8 mouse cellular contexts compared by ENCODE assay signal in the genomic region with DNA sequence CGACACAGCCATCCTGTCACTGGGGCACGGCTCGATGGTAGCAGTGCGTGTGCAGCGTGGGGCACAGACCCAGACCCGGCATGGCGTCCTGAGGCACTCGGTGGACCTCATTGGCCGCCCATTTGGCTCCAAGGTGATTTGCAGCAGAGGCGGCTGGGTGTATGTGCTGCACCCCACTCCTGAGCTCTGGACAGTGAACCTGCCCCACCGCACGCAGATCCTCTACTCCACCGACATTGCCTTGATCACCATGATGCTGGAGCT. TPM values are rescaled to one million over a fixed set of nuclear protein-coding genes. Genes with fewer than 3 reads are reported as not detected.
A peak's percentile ranks its signal among the peaks of the same experiment; 100 is the strongest.
DNase-seq lines count a peak whose midpoint lies in the region; ATAC-seq and TF ChIP-seq lines count a peak whose summit lies in the region.

No protein-coding gene starts in this region.

- peaks cover 30% of the 10 kb centered on the region for H3K36me3 ChIP-seq in heart, embryonic 10.5 days
- peaks cover 48% of the 10 kb centered on the region for H3K36me3 ChIP-seq in E14TG2a.4 (ENCODE audit: insufficient read depth, low read length)
- peaks cover 14% of the 10 kb centered on the region for H3K36me3 ChIP-seq in forebrain, postnatal 0 days (ENCODE audit: insufficient read depth)
- peaks cover 3% of the 10 kb centered on the region; the same call in 1 of the 2 replicates for H3K36me3 ChIP-seq in liver, postnatal 0 days (replicated peaks; ENCODE audit: insufficient read depth, low read length)

- no peak for DNase-seq in heart, embryonic 10.5 days (ENCODE audit: low spot score)
- no peak for DNase-seq in heart, postnatal 25 days (ENCODE audit: low spot score)
- DNase-seq in forebrain, postnatal 0 days: no peak
- DNase-seq in liver, postnatal 0 days: no peak
- DNase-seq in right cerebral cortex, postnatal 36 days (ENCODE audit: low spot score in 2 of 2): no peak
- no peak for DNase-seq in T-cell, adult 2 months (ENCODE audit: low spot score)
- DNase-seq in retina, embryonic 14.5 days (ENCODE audit: low spot score): no peak

- peak overlapping the region; percentile 96 for H3K27ac ChIP-seq in heart, embryonic 10.5 days
- no peak overlapping the region for H3K27ac ChIP-seq in forebrain, postnatal 0 days (ENCODE audit: low read depth, low read length)
- peak overlapping the region; percentile 3; the same call in 1 of the 2 replicates for H3K27ac ChIP-seq in liver, postnatal 0 days (ENCODE audit: low read depth)

- TF ChIP-seq EP300 in liver, postnatal 0 days (IDR thresholded peaks at IDR 0.05; ENCODE audit: low read depth): no peak

- peak overlapping the region; percentile 68 for H3K9ac ChIP-seq in forebrain, postnatal 0 days
- H3K9ac ChIP-seq in liver, postnatal 0 days (replicated peaks): peak overlapping the region; percentile 65

- WGBS in heart, embryonic 10.5 days: 6% methylated on average over 13 of the region's 13 CpGs
- 7% methylated on average over 13 of the region's 13 CpGs for WGBS in forebrain, postnatal 0 days
- 1% methylated on average over 13 of the region's 13 CpGs for WGBS in liver, postnatal 0 days (ENCODE audit: insufficient replicate concordance)

- TF ChIP-seq CTCF in E14TG2a.4 (conservative IDR thresholded peaks at IDR 0.05; ENCODE audit: low read length): no peak
- TF ChIP-seq CTCF in forebrain, postnatal 0 days (IDR thresholded peaks at IDR 0.05; ENCODE audit: low read depth): no peak
- TF ChIP-seq CTCF in liver, postnatal 0 days (IDR thresholded peaks at IDR 0.05; ENCODE audit: low read depth): no peak

- 0 out of 2 replicates have a peak, but pooled peaks cover 5% of the 10 kb centered on the region for H3K27me3 ChIP-seq in heart, embryonic 10.5 days (ENCODE audit: insufficient read depth, poor library complexity, severe bottlenecking)
- peaks cover 7% of the 10 kb centered on the region for H3K27me3 ChIP-seq in E14TG2a.4 (ENCODE audit: insufficient read depth, low read length)
- no peaks in the 10 kb centered on the region for H3K27me3 ChIP-seq in forebrain, postnatal 0 days (ENCODE audit: insufficient read depth, low read length)
- peaks cover 6% of the 10 kb centered on the region; the same call in 1 of the 2 replicates for H3K27me3 ChIP-seq in liver, postnatal 0 days (ENCODE audit: insufficient read depth, low read length)

- no peaks in the 10 kb centered on the region for H3K9me3 ChIP-seq in heart, embryonic 10.5 days
- H3K9me3 ChIP-seq in E14TG2a.4 (ENCODE audit: low read length): no peaks in the 10 kb centered on the region
- H3K9me3 ChIP-seq in forebrain, postnatal 0 days (ENCODE audit: low read length): no peaks in the 10 kb centered on the region
- no peaks in the 10 kb centered on the region for H3K9me3 ChIP-seq in liver, postnatal 0 days (ENCODE audit: low read length)

- peak overlapping the region; percentile 77 for H3K4me2 ChIP-seq in forebrain, postnatal 0 days (ENCODE audit: low read depth)
- peak overlapping the region; percentile 97 for H3K4me2 ChIP-seq in liver, postnatal 0 days (ENCODE audit: low read depth, low read length)

- peaks cover 81% of the 10 kb centered on the region for H3K4me1 ChIP-seq in heart, embryonic 10.5 days
- H3K4me1 ChIP-seq in E14TG2a.4 (replicated peaks; ENCODE audit: low read depth, low read length): peaks cover 94% of the 10 kb centered on the region
- H3K4me1 ChIP-seq in forebrain, postnatal 0 days (ENCODE audit: insufficient read depth): peaks cover 11% of the 10 kb centered on the region
- H3K4me1 ChIP-seq in liver, postnatal 0 days (ENCODE audit: insufficient read depth): peaks cover 19% of the 10 kb centered on the region

- H3K4me3 ChIP-seq in heart, embryonic 10.5 days: peak overlapping the region; percentile 90
- peak overlapping the region; percentile 97 for H3K4me3 ChIP-seq in E14TG2a.4 (replicated peaks; ENCODE audit: low read length)
- peak overlapping the region; percentile 63 for H3K4me3 ChIP-seq in forebrain, postnatal 0 days (ENCODE audit: low read depth, low read length)
- H3K4me3 ChIP-seq in liver, postnatal 0 days (ENCODE audit: low read depth, low read length): peak overlapping the region; percentile 83

- intact Hi-C loops in heart, postnatal 25 days (cut with DNase I): no loop called here

- ATAC-seq in forebrain, postnatal 0 days: no peak
- ATAC-seq in liver, postnatal 0 days: 0 out of 2 replicates have a peak, but pooled peaks have one; percentile 1

RNA-seq across cellular contexts. Expression of a gene that starts 0.7 kb away (rescaled TPM):
- 12.7 and 18.9 TPM in 2 replicates for polyA plus RNA-seq in heart, embryonic 10.5 days (2016; fragmentation: Nextera tagmentation; extraction: Ambion mirVana)
- total RNA-seq in heart, postnatal 25 days (2021): 1 to 10 TPM; 4.4 to 5.7 TPM
- 15.9 and 19.6 TPM in 2 replicates for total RNA-seq in forebrain, postnatal 0 days (2014; rRNA removed)
- polyA plus RNA-seq in forebrain, postnatal 0 days (2015; fragmentation: Nextera tagmentation; extraction: Ambion mirVana): 8.8 and 10.9 TPM in 2 replicates
- polyA plus RNA-seq in liver, postnatal 0 days (2015; fragmentation: Nextera tagmentation; extraction: Ambion mirVana): 4.3 and 5.7 TPM in 2 replicates

RNA-seq across cellular contexts. Expression of a gene that starts 6.5 kb away (rescaled TPM):
- 408 and 575 TPM in 2 replicates for polyA plus RNA-seq in heart, embryonic 10.5 days (2016; fragmentation: Nextera tagmentation; extraction: Ambion mirVana)
- 10 to 100 TPM; 91.2 to 98.8 TPM for total RNA-seq in heart, postnatal 25 days (2021)
- 1,430 and 1,456 TPM in 2 replicates for total RNA-seq in forebrain, postnatal 0 days (2014; rRNA removed)
- polyA plus RNA-seq in forebrain, postnatal 0 days (2015; fragmentation: Nextera tagmentation; extraction: Ambion mirVana): 1,561 and 1,650 TPM in 2 replicates
- 28.1 and 32.7 TPM in 2 replicates for polyA plus RNA-seq in liver, postnatal 0 days (2015; fragmentation: Nextera tagmentation; extraction: Ambion mirVana)

RNA-seq across cellular contexts. Expression of a gene that starts 34.5 kb away (rescaled TPM):
- polyA plus RNA-seq in heart, embryonic 10.5 days (2016; fragmentation: Nextera tagmentation; extraction: Ambion mirVana): 43.7 and 47.7 TPM in 2 replicates
- 10 to 100 TPM; 19.4 to 21.2 TPM for total RNA-seq in heart, postnatal 25 days (2021)
- total RNA-seq in forebrain, postnatal 0 days (2014; rRNA removed): 50.6 and 54.2 TPM in 2 replicates
- 60.7 and 71.2 TPM in 2 replicates for polyA plus RNA-seq in forebrain, postnatal 0 days (2015; fragmentation: Nextera tagmentation; extraction: Ambion mirVana)
- 16.7 TPM in 2 replicates for polyA plus RNA-seq in liver, postnatal 0 days (2015; fragmentation: Nextera tagmentation; extraction: Ambion mirVana)

RNA-seq across cellular contexts. Expression of a gene that starts 34.5 kb away (rescaled TPM):
- 53.3 and 55.2 TPM in 2 replicates for polyA plus RNA-seq in heart, embryonic 10.5 days (2016; fragmentation: Nextera tagmentation; extraction: Ambion mirVana)
- 10 to 100 TPM; 32.1 to 36.4 TPM for total RNA-seq in heart, postnatal 25 days (2021)
- total RNA-seq in forebrain, postnatal 0 days (2014; rRNA removed): 27.8 and 30.1 TPM in 2 replicates
- 52.7 and 59.8 TPM in 2 replicates for polyA plus RNA-seq in forebrain, postnatal 0 days (2015; fragmentation: Nextera tagmentation; extraction: Ambion mirVana)
- 21.5 and 22.1 TPM in 2 replicates for polyA plus RNA-seq in liver, postnatal 0 days (2015; fragmentation: Nextera tagmentation; extraction: Ambion mirVana)

Comparison
In these comparisons a context has a peak if more than half of its experiments do, and no peak if none do; other contexts are left out.
1. RNA of a gene that starts 6.5 kb away (polyA plus RNA-seq): 1,561 to 1,650 TPM in forebrain, postnatal 0 days and 408 to 575 TPM in heart, embryonic 10.5 days; 28.1 to 32.7 TPM in liver, postnatal 0 days; every median in the first group is over 10 times any median in the second.
2. Peak in every context shown above with its lines, with median percentiles within 50 percentile points of each other: H3K4me3 ChIP-seq.